Comparison of ENCODE assay signal across 8 mouse cellular contexts in the genomic region with DNA sequence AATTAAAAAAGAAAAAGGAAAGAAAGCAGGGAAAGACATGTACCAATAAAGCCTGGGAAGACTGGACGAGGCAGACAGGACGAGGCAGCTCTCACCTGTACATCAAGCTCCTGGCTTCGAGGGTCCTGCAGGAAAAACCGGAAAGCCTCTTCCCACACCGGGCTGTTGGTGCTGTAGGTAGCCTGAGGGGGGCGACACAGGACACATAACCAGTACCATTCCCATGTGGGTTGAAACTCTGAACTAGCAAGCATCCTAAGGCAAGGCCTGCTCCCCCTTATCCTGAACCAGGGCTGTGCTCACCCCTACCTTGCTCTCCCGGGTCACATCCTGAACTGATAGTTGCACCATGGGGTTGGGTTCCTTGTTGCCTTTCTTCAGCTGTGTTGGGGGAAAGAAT. TPM values are rescaled to one million over a fixed set of nuclear protein-coding genes. Genes with fewer than 3 reads are reported as not detected.
A peak's percentile ranks its signal among the peaks of the same experiment; 100 is the strongest.
DNase-seq lines count a peak whose midpoint lies in the region.

No protein-coding gene starts in this region.

- intact Hi-C loops in left cerebral cortex, postnatal 14 days (cut with DNase I), result no loop called here
- intact Hi-C loops in heart, postnatal 36 days (cut with DNase I), result loop anchor here (1.0 kb wide), 1 partner anchor 17 kb away; no protein-coding TSS in a partner anchor

- DNase-seq in adrenal gland, adult 18-20 months (ENCODE audit: low spot score in 2 of 2), result peak; percentile 48 to 62
- no peak for DNase-seq in adrenal gland, adult 8-10 months
- DNase-seq in left cerebral cortex, postnatal 14 days (ENCODE audit: low spot score in 2 of 2), result peak; percentile 33 to 68
- DNase-seq in left cerebral cortex, adult 8-10 months (ENCODE audit: low spot score in 2 of 2), result no peak
- DNase-seq in adrenal gland, postnatal 14 days, result peak; percentile 71
- peak; percentile 58 to 59 for DNase-seq in heart, postnatal 36 days
- DNase-seq in lung, postnatal 36 days, result peak; percentile 80
- DNase-seq in spleen, postnatal 36 days (ENCODE audit: low spot score in 2 of 2), result no peak

RNA-seq across cellular contexts. Expression of a gene that starts 6.8 kb away (rescaled TPM):
- 10 to 100 TPM; 23.6 to 39.0 TPM for total RNA-seq in adrenal gland, adult 18-20 months (2021)
- 10 to 100 TPM; 22.8 to 44.9 (median 33.2) TPM for total RNA-seq in adrenal gland, adult 8-10 months (2022)
- 1 to 10 TPM; 8.1 to 9.3 TPM for total RNA-seq in left cerebral cortex, postnatal 14 days (2021)
- total RNA-seq in left cerebral cortex, adult 8-10 months (2022), result 10 to 100 TPM; 11.9 to 13.7 (median 12.8) TPM
- total RNA-seq in adrenal gland, postnatal 14 days (2021), result 28.5 and 36.9 TPM in 2 replicates
- total RNA-seq in heart, postnatal 36 days (2021), result 10 to 100 TPM; 19.3 TPM

RNA-seq across cellular contexts. Expression of a gene that starts 20.3 kb away (rescaled TPM):
- 10 to 100 TPM in 1 of 2 experiments, 1 to 10 TPM in 1; 5.3 to 11.6 TPM for total RNA-seq in adrenal gland, adult 18-20 months (2021)
- total RNA-seq in adrenal gland, adult 8-10 months (2022), result 10 to 100 TPM in 2 of 4 experiments, 1 to 10 TPM in 2; 4.8 to 11.6 (median 7.9) TPM
- 10 to 100 TPM; 19.1 to 21.7 TPM for total RNA-seq in left cerebral cortex, postnatal 14 days (2021)
- 10 to 100 TPM; 29.9 to 33.3 (median 32.4) TPM for total RNA-seq in left cerebral cortex, adult 8-10 months (2022)
- total RNA-seq in adrenal gland, postnatal 14 days (2021), result 4.7 and 5.0 TPM in 2 replicates
- total RNA-seq in heart, postnatal 36 days (2021), result 1 to 10 TPM; 2.8 to 3.2 TPM

RNA-seq across cellular contexts. Expression of a gene that starts 24.9 kb away (rescaled TPM):
- 100 to 1,000 TPM; 816 to 933 TPM for total RNA-seq in adrenal gland, adult 18-20 months (2021)
- total RNA-seq in adrenal gland, adult 8-10 months (2022), result 100 to 1,000 TPM; 760 to 841 (median 820) TPM
- total RNA-seq in left cerebral cortex, postnatal 14 days (2021), result 100 to 1,000 TPM; 606 to 662 TPM
- 100 to 1,000 TPM; 555 to 620 (median 586) TPM for total RNA-seq in left cerebral cortex, adult 8-10 months (2022)
- 800 and 862 TPM in 2 replicates for total RNA-seq in adrenal gland, postnatal 14 days (2021)
- total RNA-seq in heart, postnatal 36 days (2021), result 100 to 1,000 TPM; 267 to 286 TPM

RNA-seq across cellular contexts. Expression of a gene that starts 28.7 kb away (rescaled TPM):
- total RNA-seq in adrenal gland, adult 18-20 months (2021), result 10 to 100 TPM; 14.5 TPM
- 10 to 100 TPM; 12.9 to 15.0 (median 13.6) TPM for total RNA-seq in adrenal gland, adult 8-10 months (2022)
- total RNA-seq in left cerebral cortex, postnatal 14 days (2021), result 10 to 100 TPM; 11.4 to 12.0 TPM
- total RNA-seq in left cerebral cortex, adult 8-10 months (2022), result 10 to 100 TPM; 11.7 to 16.1 (median 14.8) TPM
- total RNA-seq in adrenal gland, postnatal 14 days (2021), result 12.6 and 13.5 TPM in 2 replicates
- total RNA-seq in heart, postnatal 36 days (2021), result 1 to 10 TPM; 7.2 to 8.8 TPM

RNA-seq across cellular contexts. Expression of a gene that starts 30.3 kb away (rescaled TPM):
- 1,000 to 10,000 TPM; 2,692 to 2,714 TPM for total RNA-seq in adrenal gland, adult 18-20 months (2021)
- 1,000 to 10,000 TPM; 2,263 to 2,673 (median 2,524) TPM for total RNA-seq in adrenal gland, adult 8-10 months (2022)
- 1,000 to 10,000 TPM; 1,939 to 2,055 TPM for total RNA-seq in left cerebral cortex, postnatal 14 days (2021)
- 1,000 to 10,000 TPM; 1,345 to 1,743 (median 1,563) TPM for total RNA-seq in left cerebral cortex, adult 8-10 months (2022)
- 2,356 and 2,777 TPM in 2 replicates for total RNA-seq in adrenal gland, postnatal 14 days (2021)
- total RNA-seq in heart, postnatal 36 days (2021), result 1,000 to 10,000 TPM; 1,509 to 1,535 TPM

Comparison
In these comparisons a context has a peak if more than half of its experiments do, and no peak if none do; other contexts are left out.
1. DNase-seq: peak in adrenal gland, adult 18-20 months (2 of 2), left cerebral cortex, postnatal 14 days (2 of 2), adrenal gland, postnatal 14 days (single experiment), heart, postnatal 36 days (2 of 2) and lung, postnatal 36 days (single experiment); none in adrenal gland, adult 8-10 months (single experiment), left cerebral cortex, adult 8-10 months (0 of 2) and spleen, postnatal 36 days (0 of 2).